Mouse (Mus musculus) megakaryocyte, adult 5-6 weeks (primary cell): ENCODE results near the gene Wbp11. TPM values are rescaled to one million over a fixed set of nuclear protein-coding genes. Genes with fewer than 3 reads are reported as not detected.
A peak's percentile ranks its signal among the peaks of the same experiment; 100 is the strongest.
"Not testable (repeated sequence)": the region's sequence is repeated elsewhere in the genome, so short reads cannot be mapped to it uniquely, and the experiment has no call there.

Experiments used
- ATAC-seq: 2 replicates; pipeline ENCODE4 v1.8.0; 2016; ENCODE audit warnings: mild to moderate bottlenecking, inconsistent platforms; ENCODE audit not compliant: poor library complexity, severe bottlenecking
- total RNA-seq, 2 experiments: library from RNA; stranded (forward) in 1 of 2; stranded (reverse) in 1 of 2; fragments of 153-499, 151-499 nt in 1 of 2; fragments of 221-1000, 200-1000 nt in 1 of 2; gene quantifications; 2 replicates each; pipeline versions ENCODE4 v1.2.3 to v1.2.4; 2015 to 2017

Wbp11 gene
- total RNA-seq, 2 experiments from 2014 or later, result 35.1 to 71.0 TPM

GRCm38 (mm10) chr6:136804705-136805408 is 23.2 kb downstream of the Wbp11 start:
- no peak for ATAC-seq

DNA sequence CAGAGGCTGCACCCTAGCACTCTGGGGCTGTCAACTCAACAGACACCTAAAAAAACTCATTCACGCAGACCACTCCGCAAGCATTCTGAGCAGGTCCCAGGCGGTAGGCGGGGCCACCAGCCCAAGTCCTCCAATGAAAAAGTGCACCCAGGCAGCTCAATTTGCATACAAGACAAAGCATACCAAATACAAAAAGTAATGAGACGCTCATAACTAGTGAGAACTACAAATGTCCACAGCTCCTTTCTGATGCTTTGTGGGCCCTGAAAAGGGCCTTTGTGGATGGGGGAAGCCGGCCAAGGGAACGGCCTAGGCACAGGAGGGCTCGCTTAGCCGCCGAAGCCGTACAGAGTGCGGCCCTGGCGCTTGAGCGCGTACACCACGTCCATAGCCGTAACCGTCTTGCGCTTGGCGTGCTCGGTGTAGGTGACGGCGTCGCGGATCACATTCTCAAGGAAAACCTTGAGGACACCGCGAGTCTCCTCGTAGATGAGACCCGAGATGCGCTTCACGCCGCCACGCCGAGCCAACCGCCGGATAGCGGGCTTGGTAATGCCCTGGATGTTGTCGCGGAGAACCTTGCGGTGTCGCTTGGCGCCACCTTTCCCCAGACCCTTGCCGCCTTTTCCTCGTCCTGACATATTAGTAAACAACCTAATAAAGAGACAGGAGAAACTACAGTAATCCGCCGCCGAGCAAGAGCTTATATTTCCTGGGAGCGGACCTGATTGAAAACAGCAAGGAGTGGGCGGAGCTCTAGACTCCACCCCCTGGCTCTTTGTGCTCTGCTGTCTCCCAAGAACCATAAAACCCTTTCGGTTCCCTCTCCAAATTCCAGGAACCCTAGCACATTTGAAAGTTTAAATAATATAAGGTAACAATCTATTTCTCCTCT is 24.0 kb downstream of the Wbp11 start, which contains the start of gene Hist4h4:
Gene Hist4h4 (minus strand): TSS at position 677 of the 895 bp plus-strand sequence.
- peak; percentile 53 for ATAC-seq

DNA sequence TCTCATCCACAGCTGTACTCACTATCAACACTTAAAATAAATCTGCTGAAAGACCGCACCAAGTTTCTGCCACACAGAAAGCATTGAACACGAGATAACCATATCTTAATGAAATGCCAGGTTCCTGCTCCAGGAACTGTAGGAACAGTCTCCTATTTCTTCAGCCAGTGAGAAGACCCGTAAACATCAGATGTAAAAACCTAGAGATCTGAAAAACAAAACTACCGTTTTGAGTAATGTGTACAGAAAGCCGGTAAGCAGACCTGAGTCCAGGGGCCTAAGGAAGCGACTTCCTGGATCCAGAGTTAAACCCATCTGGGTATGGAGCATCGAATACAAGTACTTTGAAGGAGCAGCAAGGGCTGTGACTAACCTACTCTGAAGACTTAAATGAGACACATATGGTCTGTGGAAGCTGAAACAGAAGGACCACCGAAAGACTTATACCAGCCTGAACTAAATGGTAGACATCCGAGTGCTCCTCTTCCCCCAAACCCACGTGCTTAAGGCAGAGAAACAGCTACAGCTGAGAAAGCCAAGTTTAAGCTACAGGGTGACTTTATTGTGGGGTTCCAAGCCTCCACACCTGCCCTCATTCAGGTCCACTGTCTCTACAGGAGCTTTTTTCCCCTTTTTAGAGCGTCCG is 24.8 kb downstream of the Wbp11 start:
- no peak for ATAC-seq

GRCm38 (mm10) chr6:136801274-136801673 is 26.8 kb downstream of the Wbp11 start:
- no peak for ATAC-seq

GRCm38 (mm10) chr6:136800710-136801109 is 27.3 kb downstream of the Wbp11 start:
- ATAC-seq, result no peak

DNA sequence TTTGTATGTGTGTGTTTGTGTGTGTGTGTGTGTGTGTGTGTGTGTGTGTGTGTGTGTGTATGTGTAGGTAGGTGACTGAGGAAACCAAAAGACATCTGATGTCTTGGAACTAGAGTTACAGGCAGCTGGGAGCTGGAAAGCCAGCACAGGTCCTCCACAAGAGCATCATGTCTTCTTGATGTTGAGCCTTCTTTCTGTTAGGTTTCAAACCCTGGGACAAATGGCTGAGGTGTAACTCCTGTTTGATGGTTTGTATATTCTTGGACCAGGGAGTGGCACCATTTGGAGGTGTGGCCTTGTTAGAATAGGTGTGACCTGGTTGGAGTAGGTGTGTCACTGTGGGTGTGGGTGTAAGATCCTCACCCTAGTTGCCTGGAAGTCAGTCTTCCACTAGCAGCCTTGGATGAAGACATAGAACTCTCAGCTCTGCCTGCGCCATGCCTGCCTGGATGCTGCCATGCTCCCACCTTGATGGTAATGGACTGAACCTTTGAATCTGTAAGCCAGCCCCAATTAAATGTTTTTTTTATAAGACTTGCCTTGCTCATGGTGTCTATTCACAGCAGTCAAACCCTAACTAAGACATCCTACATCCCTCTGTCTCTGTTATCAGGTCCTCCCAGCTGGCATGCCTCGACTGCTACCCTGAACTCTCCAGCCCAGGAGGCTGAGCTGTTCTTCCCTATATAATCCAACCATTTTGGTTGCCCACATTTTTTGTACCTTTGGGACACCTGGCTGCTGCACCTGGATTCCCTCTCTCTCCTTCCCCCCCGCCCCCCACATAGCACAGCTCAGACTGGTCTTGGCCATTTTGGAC is 29.9 kb downstream of the Wbp11 start:
- not testable (repeated sequence) for ATAC-seq

GRCm38 (mm10) chr6:136795850-136796249 is 32.2 kb downstream of the Wbp11 start:
- no peak for ATAC-seq

GRCm38 (mm10) chr6:136795110-136795509 is 32.9 kb downstream of the Wbp11 start:
- no peak for ATAC-seq

- peak; percentile 71 for ATAC-seq
These were observed 34.1 kb downstream of the Wbp11 start for GRCm38 (mm10) chr6:136793831-136794525.

DNA sequence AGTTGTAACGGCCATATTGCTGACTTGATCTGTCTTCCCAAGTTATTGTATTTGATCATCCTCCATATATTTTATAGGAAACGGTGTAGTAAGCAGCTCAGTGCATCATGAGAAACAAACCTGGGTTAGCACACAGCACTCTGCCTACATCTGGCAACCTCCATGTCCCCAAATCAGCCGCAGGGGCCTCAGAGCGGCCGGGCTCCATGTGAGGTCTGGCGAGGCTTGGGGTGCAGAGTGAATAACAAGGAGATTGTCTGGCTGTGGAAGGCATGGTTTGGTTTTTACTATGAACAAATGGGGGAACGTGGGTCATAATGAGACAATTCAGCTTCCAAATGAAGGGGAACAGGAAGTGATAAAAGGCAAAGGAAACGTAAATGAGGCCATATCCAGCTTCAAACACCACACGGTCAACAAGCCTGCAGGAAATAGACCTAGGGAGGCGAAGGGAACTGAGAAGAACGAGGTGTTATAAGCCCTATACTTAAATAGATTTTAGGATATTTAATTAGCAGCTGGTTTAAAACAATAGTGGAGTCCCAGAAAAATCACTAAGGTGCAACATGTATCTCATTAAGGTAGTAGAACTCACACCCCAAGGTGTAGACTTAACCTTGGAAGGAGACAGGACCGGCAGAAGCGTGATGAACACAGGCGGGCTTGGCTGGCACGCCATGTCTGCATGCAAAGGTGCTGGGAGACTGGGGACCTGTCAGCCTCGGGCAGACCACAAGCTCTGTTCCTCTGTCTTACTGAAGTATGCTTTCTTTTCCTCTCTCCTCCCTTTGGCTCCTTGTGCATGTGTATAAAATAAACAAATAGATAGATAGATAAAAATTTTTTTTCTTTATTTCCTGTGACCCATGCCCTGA is 34.9 kb downstream of the Wbp11 start:
- ATAC-seq, result peak; percentile 53

DNA sequence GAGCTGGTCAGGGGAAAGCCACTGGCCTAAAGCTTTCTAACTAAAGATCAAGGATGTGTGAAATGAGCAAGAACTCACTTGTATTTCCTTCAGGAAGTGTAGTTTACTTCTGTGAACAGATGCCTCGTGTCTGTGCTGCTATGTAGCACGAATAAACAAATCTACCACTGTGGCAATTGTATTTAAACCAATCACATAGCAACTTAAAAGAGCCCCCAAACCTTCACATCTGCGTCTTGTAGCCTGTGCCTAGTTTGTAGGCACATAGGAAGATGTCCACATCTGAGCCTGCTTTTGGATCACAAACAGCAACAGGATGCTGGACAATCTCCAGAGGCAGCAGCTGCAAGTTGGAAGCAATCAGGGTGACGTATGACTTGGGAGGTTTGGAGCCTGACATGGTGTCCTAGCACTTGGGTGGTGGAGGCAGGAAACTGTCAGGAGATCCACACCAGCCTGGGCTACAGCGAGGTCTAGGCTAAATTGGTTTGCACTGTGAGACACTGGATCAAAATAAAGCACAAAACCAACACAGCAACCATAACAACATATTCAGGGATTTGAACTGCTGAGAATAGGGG is 38.6 kb downstream of the Wbp11 start:
- no peak for ATAC-seq

DNA sequence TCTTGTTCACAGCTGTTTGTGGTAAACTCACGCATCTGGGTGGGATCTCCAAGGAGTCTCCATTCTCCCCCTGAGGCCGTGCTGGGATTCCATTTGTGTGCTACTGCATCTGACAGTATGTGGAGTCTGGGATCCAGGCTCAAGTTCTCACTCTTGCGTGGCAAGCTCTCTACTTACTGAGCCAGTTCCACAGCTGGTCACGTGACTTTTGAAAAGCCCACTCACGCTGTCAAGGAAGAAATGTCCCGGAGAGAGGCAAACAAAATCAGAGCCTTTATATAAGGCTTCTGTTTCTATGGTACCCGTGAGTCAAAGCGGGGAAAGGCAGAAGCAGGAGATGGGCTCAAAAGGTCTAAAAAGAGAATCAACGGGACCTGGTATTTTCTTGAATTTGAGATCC is 45.3 kb downstream of the Wbp11 start:
- no peak for ATAC-seq

GRCm38 (mm10) chr6:136782146-136782545 is 45.9 kb downstream of the Wbp11 start:
- ATAC-seq, result no peak

DNA sequence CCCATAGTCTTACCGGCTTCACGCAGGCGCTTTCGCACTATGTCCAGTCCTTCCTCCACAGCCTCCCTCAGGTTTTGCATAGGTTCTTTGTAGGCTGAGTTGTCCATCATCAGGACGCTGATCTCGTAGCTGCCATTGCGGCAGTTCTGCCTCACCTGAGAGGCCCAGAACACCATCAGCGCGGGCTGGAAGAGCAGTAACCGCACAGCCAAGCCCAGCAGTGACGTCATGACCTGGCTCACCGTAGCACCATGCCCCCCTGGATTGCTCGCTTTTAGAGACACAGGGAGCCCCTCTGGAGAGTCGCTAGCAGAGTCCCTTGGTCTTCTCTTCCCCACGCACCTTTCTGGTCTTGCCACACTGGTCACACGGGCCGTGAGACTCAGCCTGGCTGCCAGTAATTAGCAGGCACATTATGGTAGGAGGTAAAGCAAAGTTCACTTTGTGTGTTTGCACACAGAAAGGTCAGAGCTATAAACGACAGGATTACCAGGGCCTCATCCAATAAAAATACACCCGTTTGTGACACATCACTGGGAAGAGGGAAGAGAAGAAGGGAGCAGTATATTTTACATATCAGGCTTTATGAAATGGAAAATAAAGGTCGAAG is 46.6 kb downstream of the Wbp11 start, which contains the start of gene Gucy2c:
Gene Gucy2c (minus strand): TSS at position 389 of the 610 bp plus-strand sequence.
- ATAC-seq, result no peak

DNA sequence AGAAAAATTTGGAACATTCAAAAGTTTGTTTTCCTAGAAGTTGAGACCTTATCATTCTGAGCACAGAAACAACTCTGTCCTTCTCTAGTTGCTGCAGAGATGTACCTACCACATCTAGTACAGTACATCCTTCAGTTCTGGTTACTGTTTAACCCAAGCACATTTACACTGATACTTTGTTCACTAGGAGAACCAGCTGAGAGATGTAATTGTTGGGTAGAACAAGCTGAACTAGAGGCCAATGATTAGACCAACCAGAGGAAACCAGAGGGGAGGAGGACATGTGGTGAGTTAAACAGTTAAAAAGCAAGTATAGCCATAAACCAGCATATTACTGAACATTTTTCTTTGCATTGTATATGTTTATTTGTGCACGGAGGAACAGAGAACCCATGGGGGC is 51.6 kb downstream of the Wbp11 start:
- ATAC-seq, result no peak

- ATAC-seq, result no peak
These were observed 58.2 kb downstream of the Wbp11 start for GRCm38 (mm10) chr6:136769859-136770258.

- ATAC-seq, result no peak
These were observed 58.9 kb downstream of the Wbp11 start for GRCm38 (mm10) chr6:136769143-136769542.

DNA sequence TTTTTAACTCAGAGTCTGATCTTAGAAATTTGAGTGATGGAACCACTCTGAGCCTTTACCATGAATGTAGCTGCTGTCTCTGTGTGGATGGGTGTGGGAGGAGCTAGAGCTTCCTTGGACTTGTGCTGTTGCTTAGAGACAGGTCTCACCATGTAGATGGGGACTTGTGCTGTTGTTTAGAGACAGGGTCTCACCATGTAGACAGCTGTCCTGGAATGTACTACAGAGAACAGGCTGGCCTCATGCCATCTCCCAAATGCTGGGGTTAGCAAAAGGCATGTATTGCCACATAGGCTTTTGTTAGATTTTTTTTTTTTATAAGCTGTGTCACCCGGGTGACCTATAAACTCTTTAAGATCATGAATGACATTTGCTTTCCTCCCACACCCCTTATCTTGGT is 64.1 kb downstream of the Wbp11 start:
- ATAC-seq, result no peak
